Mouse (Mus musculus) cortical plate, adult 2 months (tissue): ENCODE measurements at regions not wholly inside any gene's neighbourhood (a gene's known extent, or its start where the extent isn't known, plus 50 kb on each side); places are given as distances from the start of the nearest gene placed in this dataset.

Source experiments
- H3K27ac ChIP-seq: fragments of 200-500 bp; 2 replicates; pipeline ENCODE4 v1.5.1; 2012; ENCODE audit warnings: low read length, control low read depth, inconsistent platforms; ENCODE audit not compliant: insufficient read depth
- H3K4me1 ChIP-seq: fragments of 200-500 bp; 2 replicates; pipeline ENCODE4 v1.6.1; 2011; ENCODE audit warnings: low read length; ENCODE audit not compliant: control insufficient read depth, insufficient read depth
- H3K4me3 ChIP-seq: fragments of 200-500 bp; 2 replicates; pipeline ENCODE4 v1.5.1; 2011; ENCODE audit warnings: mild to moderate bottlenecking, low read length, control low read depth; ENCODE audit not compliant: insufficient read depth
- CTCF ChIP-seq: fragments of 200-500 bp; IDR thresholded peaks from 2 replicates; pipeline ENCODE4 v1.5.1; 2011; ENCODE audit warnings: mild to moderate bottlenecking, control low read depth, low read length; ENCODE audit not compliant: insufficient read depth; ENCODE audit errors: extremely low read depth
- POLR2A ChIP-seq: fragments of 200-500 bp; IDR thresholded peaks from 2 replicates; pipeline ENCODE4 v1.6.1; 2011; ENCODE audit warnings: mild to moderate bottlenecking, low read length, control low read depth; ENCODE audit not compliant: insufficient read depth; ENCODE audit errors: extremely low read depth

DNA sequence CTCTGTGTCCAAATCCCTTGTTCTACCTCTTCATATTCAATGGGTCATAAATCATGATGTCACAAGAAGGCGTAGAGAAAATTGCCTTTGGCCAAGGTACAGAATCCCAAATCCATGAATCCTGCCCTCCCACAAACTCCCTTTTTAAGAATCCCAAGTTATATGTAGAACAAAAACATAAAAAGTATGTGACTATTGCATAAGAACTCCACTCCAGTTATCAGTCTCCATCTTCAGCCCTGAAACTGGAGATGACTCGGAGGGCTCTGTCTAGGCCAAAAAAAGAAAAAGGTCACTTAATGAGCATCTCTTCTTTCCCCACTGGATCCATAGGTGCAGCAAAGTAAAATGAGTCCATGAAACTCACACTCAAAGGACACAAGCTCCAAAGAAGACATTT is 885.5 kb upstream of the Gm7489 start:
- H3K27ac ChIP-seq: peak overlapping the region; percentile 93; the same call in 1 of the 2 replicates
- H3K4me3 ChIP-seq: no peak overlapping the region
- no peak for TF ChIP-seq POLR2A
- peaks cover 8% of the 10 kb centered on the region for H3K4me1 ChIP-seq

DNA sequence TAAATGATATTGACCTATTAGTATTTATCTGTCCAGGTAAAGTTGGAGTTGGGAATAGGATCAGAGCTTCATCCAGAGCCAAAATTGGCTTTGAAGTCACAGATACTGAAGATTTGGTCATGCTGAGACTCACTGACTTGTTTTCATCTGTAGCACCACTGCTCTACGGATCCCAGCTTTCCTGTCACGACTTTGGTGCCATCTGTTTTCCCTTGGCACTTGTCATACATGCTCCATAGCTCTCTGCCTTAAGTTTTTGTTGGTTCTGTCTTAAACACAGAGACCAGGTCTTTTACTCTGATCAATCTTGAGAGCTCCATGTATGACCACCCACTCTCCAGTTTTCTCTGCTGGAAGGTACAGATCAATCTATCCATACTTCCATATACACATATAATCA is 884.9 kb upstream of the Gm7489 start:
- peak overlapping the region; percentile 93; the same call in 1 of the 2 replicates for H3K27ac ChIP-seq
- H3K4me3 ChIP-seq: no peak overlapping the region
- peaks cover 5% of the 10 kb centered on the region for H3K4me1 ChIP-seq
- no peak for TF ChIP-seq POLR2A
- TF ChIP-seq CTCF: no peak

DNA sequence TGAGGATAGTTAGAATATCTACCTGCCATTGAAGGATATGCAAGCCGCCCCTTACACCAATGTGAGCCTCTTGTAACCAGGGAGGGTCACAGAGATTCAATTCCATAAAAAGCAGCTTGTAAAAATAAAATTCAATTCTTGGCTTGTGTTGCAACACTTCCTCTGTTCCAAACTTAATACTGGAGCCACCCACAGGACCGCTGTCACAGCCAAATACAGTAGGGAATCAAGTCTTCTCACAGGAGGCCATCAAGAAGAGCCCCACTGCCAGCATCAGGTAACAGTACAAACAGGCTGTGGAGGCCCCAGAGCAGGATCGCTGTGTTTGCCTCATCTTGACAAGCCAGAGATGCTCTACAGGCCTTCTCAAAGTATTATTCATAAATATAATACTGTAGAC is 883.3 kb upstream of the Gm7489 start:
- Histone ChIP-seq H3K4me3 (no peak overlapping the region), H3K4me1 (peaks cover 3% of the 10 kb centered on the region; the same call in 1 of the 2 replicates), H3K27ac (peak overlapping the region; percentile 75; the same call in 1 of the 2 replicates)
- TF ChIP-seq CTCF (no peak), POLR2A (no peak)

DNA sequence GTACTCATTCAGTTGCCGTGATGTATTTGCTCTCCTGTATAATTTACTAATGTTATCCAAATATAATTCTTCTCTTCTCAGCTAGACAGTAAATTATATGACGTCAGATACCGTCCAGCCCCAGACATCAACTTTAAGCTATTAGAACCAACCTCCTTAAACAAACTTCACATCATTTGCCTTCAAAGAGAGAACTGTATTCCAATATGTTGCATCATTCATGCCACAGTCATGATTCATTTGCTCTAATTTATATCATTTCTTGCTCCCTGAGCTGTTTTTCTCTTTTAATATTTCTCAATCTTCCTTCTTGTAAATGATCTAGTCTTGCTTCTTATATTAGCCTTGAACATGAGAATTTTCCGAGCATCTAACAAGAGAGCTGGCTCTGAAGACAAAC is 882.7 kb upstream of the Gm7489 start:
- Histone ChIP-seq H3K4me1 (peaks cover 3% of the 10 kb centered on the region; the same call in 1 of the 2 replicates), H3K27ac (no peak overlapping the region), H3K4me3 (no peak overlapping the region)
- no peak for TF ChIP-seq CTCF
- TF ChIP-seq POLR2A: no peak

DNA sequence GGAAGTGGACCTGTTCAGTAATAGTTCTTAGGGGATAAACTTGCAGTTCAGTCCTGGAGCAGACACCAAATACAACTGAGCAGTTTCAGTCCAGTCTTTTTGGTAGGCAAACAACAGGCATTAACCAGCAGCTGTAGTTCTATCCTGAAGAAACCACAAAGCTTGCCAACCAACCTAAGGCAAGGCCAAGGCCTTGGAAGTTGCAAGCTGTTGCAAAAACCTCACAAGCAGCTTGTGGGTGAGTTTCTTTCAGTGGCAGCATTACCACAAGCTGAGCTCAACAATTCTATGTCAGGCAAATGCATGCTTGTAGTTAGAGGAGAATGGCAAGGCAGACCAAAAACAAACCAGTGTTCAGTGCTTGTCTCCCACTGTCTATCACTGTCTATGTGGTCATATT is 880.6 kb upstream of the Gm7489 start:
- H3K27ac ChIP-seq: no peak overlapping the region
- no peak overlapping the region for H3K4me3 ChIP-seq
- TF ChIP-seq POLR2A: no peak
- peaks cover 3% of the 10 kb centered on the region; the same call in 1 of the 2 replicates for H3K4me1 ChIP-seq

DNA sequence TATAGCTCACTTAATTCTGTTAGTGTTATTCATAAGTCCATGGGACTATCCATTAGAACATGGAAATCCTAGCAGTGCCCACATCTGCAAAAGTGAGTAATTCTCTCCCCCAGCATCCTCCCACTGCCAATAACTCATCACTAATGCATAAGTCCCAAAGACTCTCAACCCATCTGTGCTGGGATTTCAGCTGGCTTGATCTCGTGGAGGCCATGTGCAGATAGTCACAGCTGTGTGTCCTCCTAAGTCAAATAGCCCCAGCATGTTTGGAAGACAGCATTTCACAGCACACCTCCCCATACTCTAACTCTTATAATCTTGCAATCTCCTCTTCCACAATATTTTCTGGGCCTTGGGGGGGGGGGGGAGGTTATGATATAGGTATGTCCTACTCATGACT is 877.9 kb upstream of the Gm7489 start:
- Histone ChIP-seq H3K4me1 (no peaks in the 10 kb centered on the region), H3K27ac (no peak overlapping the region), H3K4me3 (no peak overlapping the region)
- TF ChIP-seq POLR2A (no peak), CTCF (no peak)

DNA sequence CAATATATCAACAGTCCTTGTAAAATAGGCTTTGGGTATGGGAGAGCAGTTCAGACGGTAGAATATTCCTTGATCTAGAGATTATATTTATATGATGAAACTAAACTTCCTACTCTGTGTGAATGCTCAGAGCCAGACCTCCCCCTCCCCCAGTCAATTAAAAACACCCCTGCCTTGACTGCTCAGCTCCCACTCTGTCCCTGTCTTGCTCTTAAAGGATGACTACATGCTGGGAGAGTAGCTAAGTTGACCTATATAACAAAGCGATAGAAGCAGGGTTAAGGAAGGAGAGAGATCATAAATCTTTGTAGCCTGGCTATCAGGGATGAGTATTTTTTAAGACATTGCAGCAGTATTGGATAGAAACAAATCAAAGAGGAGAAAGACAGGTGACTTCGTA is 875.4 kb upstream of the Gm7489 start:
- Histone ChIP-seq H3K27ac (no peak overlapping the region), H3K4me3 (no peak overlapping the region), H3K4me1 (peaks cover 1% of the 10 kb centered on the region; the same call in 1 of the 2 replicates)
- no peak for TF ChIP-seq CTCF
- TF ChIP-seq POLR2A: no peak
